Mouse (Mus musculus) MEL-GATA-1-ER (cell line): ENCODE results near the gene Lsm10.

Source experiments
- DNase-seq: peaks from one replicate; pipeline ENCODE4 v3.0.0-alpha.2; 2012; ENCODE audit warnings: low read depth; ENCODE audit errors: extremely low read depth

The Lsm10 gene

GRCm38 (mm10) chr4:126095622-126096430 is 597 bp upstream of the Lsm10 start:
- peak; percentile 70 for DNase-seq

- DNase-seq: no peak
These were observed 1.4 kb downstream of the Lsm10 start for GRCm38 (mm10) chr4:126097711-126098253.

- DNase-seq: no peak
These were observed 2.9 kb downstream of the Lsm10 start for GRCm38 (mm10) chr4:126099365-126099764.

GRCm38 (mm10) chr4:126100764-126101163 is 4.3 kb downstream of the Lsm10 start:
- no peak for DNase-seq

- no peak for DNase-seq
These were observed 5.8 kb downstream of the Lsm10 start for GRCm38 (mm10) chr4:126102061-126102841.

- DNase-seq: peak; percentile 92
These were observed 6.7 kb downstream of the Lsm10 start for GRCm38 (mm10) chr4:126103057-126103581.

- DNase-seq: peak; percentile 95
These were observed 7.2 kb downstream of the Lsm10 start, which contains the start of gene Stk40 for GRCm38 (mm10) chr4:126103590-126104068. Gene Stk40, plus strand, starts transcription at chr4:126103957.

GRCm38 (mm10) chr4:126104261-126105075 is 8.0 kb downstream of the Lsm10 start:
- peak; percentile 56 for DNase-seq

- no peak for DNase-seq
These were observed 8.8 kb downstream of the Lsm10 start for GRCm38 (mm10) chr4:126105131-126105783.

- no peak for DNase-seq
These were observed 11.8 kb downstream of the Lsm10 start for GRCm38 (mm10) chr4:126108061-126108740.

- no peak for DNase-seq
These were observed 13.4 kb downstream of the Lsm10 start for GRCm38 (mm10) chr4:126109613-126110373.

GRCm38 (mm10) chr4:126110374-126111152 is 14.1 kb downstream of the Lsm10 start:
- DNase-seq: peak; percentile 75

- no peak for DNase-seq
These were observed 14.7 kb downstream of the Lsm10 start for GRCm38 (mm10) chr4:126111153-126111549.

- DNase-seq: no peak
These were observed 16.8 kb downstream of the Lsm10 start for GRCm38 (mm10) chr4:126113243-126113642.

- no peak for DNase-seq
These were observed 17.5 kb downstream of the Lsm10 start for GRCm38 (mm10) chr4:126113943-126114342.

- DNase-seq: no peak
These were observed 19.0 kb downstream of the Lsm10 start for GRCm38 (mm10) chr4:126115411-126115810.

- DNase-seq: no peak
These were observed 19.6 kb downstream of the Lsm10 start for GRCm38 (mm10) chr4:126115871-126116521.

GRCm38 (mm10) chr4:126117116-126117515 is 20.7 kb downstream of the Lsm10 start:
- DNase-seq: no peak
